Mouse (Mus musculus): Measurements from ENCODE around the gene P2ry13.

DNA sequence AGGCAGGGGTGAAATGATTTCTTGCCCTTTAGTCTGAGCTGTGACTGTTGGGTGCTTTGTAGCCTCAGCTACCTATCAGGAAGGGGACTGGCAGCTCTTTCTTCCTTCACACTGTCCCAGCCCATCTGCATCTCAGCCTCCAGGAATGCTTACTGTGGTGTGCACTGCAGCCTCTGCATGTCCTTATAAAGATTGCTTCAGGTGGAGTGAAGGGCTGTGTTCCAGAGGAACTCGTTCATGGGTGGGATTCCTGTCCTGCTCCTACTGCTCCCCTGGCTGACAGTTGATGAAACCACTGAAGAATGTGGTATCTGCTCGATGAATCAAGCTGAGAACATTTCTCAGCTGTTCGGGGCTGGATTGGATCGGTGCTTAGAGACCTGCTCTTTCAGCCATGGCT lies 23.3 kb downstream of the P2ry13 start:
- TF ChIP-seq CTCF (IDR thresholded peaks at IDR 0.05; ENCODE audit: low read depth) (no peak), EP300 (optimal IDR thresholded peaks at IDR 0.05) (no peak)

All from stomach, postnatal 0 days (tissue).